Mouse (Mus musculus) myocyte (in vitro differentiated cells): ENCODE data around the gene Zfp566.

ENCODE experiments used
- MAX ChIP-seq: IDR thresholded peaks from one replicate; pipeline ENCODE4 v1.6.1; 2011; ENCODE audit warnings: low read depth, mild to moderate bottlenecking, control low read depth
- POLR2A ChIP-seq: IDR thresholded peaks from one replicate; pipeline ENCODE4 v1.6.1; 2011; ENCODE audit warnings: low read depth, mild to moderate bottlenecking, control low read depth, moderate library complexity; ENCODE audit not compliant: insufficient read length
- POLR2AphosphoS2 ChIP-seq: IDR thresholded peaks from one replicate; pipeline ENCODE4 v1.6.1; 2011; ENCODE audit warnings: low read depth, control low read depth; ENCODE audit not compliant: insufficient read length
- SRF ChIP-seq: IDR thresholded peaks from one replicate; pipeline ENCODE4 v1.6.1; 2011; ENCODE audit warnings: low read depth; ENCODE audit not compliant: control insufficient read depth, insufficient read length

- TF ChIP-seq MAX (no peak), POLR2AphosphoS2 (no peak), POLR2A (no peak), SRF (no peak)
Measured at GRCm38 (mm10) chr7:30116076-30116475, 25.7 kb upstream of the Zfp566 start.
